Mouse (Mus musculus): Measurements from ENCODE around the gene Lif. TPM values are rescaled to one million over a fixed set of nuclear protein-coding genes. Genes with fewer than 3 reads are reported as not detected.

The Lif gene
- total RNA-seq, 4 experiments from 2014 or later, result 0.19 to 1.3 (median 0.38) TPM

GRCm38 (mm10) chr11:4296610-4297275, 39.4 kb downstream of the Lif start:
- DNase-seq (ENCODE audit: low spot score), result peak; percentile 39

- DNase-seq (ENCODE audit: low spot score), result no peak
Measured at GRCm38 (mm10) chr11:4297753-4298152, 40.4 kb downstream of the Lif start.

GRCm38 (mm10) chr11:4298615-4299014, 41.3 kb downstream of the Lif start:
- no peak for DNase-seq (ENCODE audit: low spot score)

GRCm38 (mm10) chr11:4299191-4299590, 41.8 kb downstream of the Lif start:
- DNase-seq (ENCODE audit: low spot score), result no peak

- peak; percentile 48 for DNase-seq (ENCODE audit: low spot score)
Measured at GRCm38 (mm10) chr11:4299735-4300474, 42.5 kb downstream of the Lif start.

- no peak for DNase-seq (ENCODE audit: low spot score)
Measured at GRCm38 (mm10) chr11:4300683-4301082, 43.3 kb downstream of the Lif start.

GRCm38 (mm10) chr11:4302363-4302913, 45.1 kb downstream of the Lif start:
- DNase-seq (ENCODE audit: low spot score), result peak; percentile 46

- DNase-seq (ENCODE audit: low spot score), result no peak
Measured at GRCm38 (mm10) chr11:4303033-4303432, 45.7 kb downstream of the Lif start.

GRCm38 (mm10) chr11:4304203-4304602, 46.8 kb downstream of the Lif start:
- no peak for DNase-seq (ENCODE audit: low spot score)

GRCm38 (mm10) chr11:4305090-4305489, 47.7 kb downstream of the Lif start:
- no peak for DNase-seq (ENCODE audit: low spot score)

- DNase-seq (ENCODE audit: low spot score), result no peak
Measured at GRCm38 (mm10) chr11:4306086-4306485, 48.7 kb downstream of the Lif start.

GRCm38 (mm10) chr11:4308060-4308513, 50.7 kb downstream of the Lif start:
- DNase-seq (ENCODE audit: low spot score), result no peak

- peak; percentile 44 for DNase-seq (ENCODE audit: low spot score)
Measured at GRCm38 (mm10) chr11:4308514-4309450, 51.4 kb downstream of the Lif start.

GRCm38 (mm10) chr11:4309613-4310012, 52.3 kb downstream of the Lif start:
- no peak for DNase-seq (ENCODE audit: low spot score)

GRCm38 (mm10) chr11:4310324-4310723, 53.0 kb downstream of the Lif start:
- no peak for DNase-seq (ENCODE audit: low spot score)

GRCm38 (mm10) chr11:4312180-4312579, 54.8 kb downstream of the Lif start:
- DNase-seq (ENCODE audit: low spot score), result no peak

- DNase-seq (ENCODE audit: low spot score), result no peak
Measured at GRCm38 (mm10) chr11:4317287-4317686, 59.9 kb downstream of the Lif start.

- DNase-seq (ENCODE audit: low spot score), result no peak
Measured at GRCm38 (mm10) chr11:4318011-4318410, 60.7 kb downstream of the Lif start.

GRCm38 (mm10) chr11:4319212-4319955, 62.0 kb downstream of the Lif start:
- DNase-seq (ENCODE audit: low spot score), result no peak

GRCm38 (mm10) chr11:4320876-4321275, 63.5 kb downstream of the Lif start:
- DNase-seq (ENCODE audit: low spot score), result no peak

All from heart, adult 8-10 months (tissue).